Mouse (Mus musculus) limb, embryonic 15.5 days (tissue): ENCODE results near the gene Gm20498. TPM values are rescaled to one million over a fixed set of nuclear protein-coding genes. Genes with fewer than 3 reads are reported as not detected.

Experiments
- ATAC-seq: fragments of 200-750 bp; cut with Nextera tagmentation; 2 replicates; pipeline ENCODE4 v1.8.0; 2017; ENCODE audit warnings: low read depth, moderate TSS enrichment; ENCODE audit not compliant: insufficient number of reproducible peaks, low FRiP score, low TSS enrichment
- H3K27ac ChIP-seq: fragments of 300-500 bp; sonication (generic); 2 replicates; pipeline ENCODE4 v1.5.1; 2015; ENCODE audit warnings: moderate library complexity, mild to moderate bottlenecking, inconsistent platforms
- H3K27me3 ChIP-seq: fragments of 300-500 bp; sonication (generic); 2 replicates; pipeline ENCODE4 v1.6.1; 2015; ENCODE audit warnings: inconsistent platforms
- H3K36me3 ChIP-seq: fragments of 300-500 bp; sonication (generic); 2 replicates; pipeline ENCODE4 v1.6.1; 2015; ENCODE audit warnings: inconsistent platforms
- H3K4me1 ChIP-seq: fragments of 300-500 bp; sonication (generic); 2 replicates; pipeline ENCODE4 v1.6.1; 2015; ENCODE audit warnings: inconsistent platforms
- H3K4me2 ChIP-seq: fragments of 300-500 bp; sonication (generic); 2 replicates; pipeline ENCODE4 v1.6.1; 2015; ENCODE audit warnings: mild to moderate bottlenecking, inconsistent platforms
- H3K4me3 ChIP-seq: fragments of 300-500 bp; sonication (generic); 2 replicates; pipeline ENCODE4 v1.5.1; 2015; ENCODE audit warnings: mild to moderate bottlenecking, inconsistent platforms
- H3K9ac ChIP-seq: fragments of 300-500 bp; sonication (generic); 2 replicates; pipeline ENCODE4 v1.6.1; 2015; ENCODE audit warnings: inconsistent platforms
- H3K9me3 ChIP-seq: fragments of 300-500 bp; sonication (generic); 2 replicates; pipeline ENCODE4 v1.6.1; 2016; ENCODE audit warnings: inconsistent platforms
- WGBS: fragments of 180-500 bp; shearing (Covaris S2); methylation state at CpG from one replicate; pipeline ENCODE4 v1.1.7; 2015; 5-methylcytosine and 5-hydroxymethylcytosine counted together
- polyA plus RNA-seq: library from polyadenylated mRNA; unstranded; fragments of >200 nt; fragmentation: Nextera tagmentation; extraction: Ambion mirVana; gene quantifications from 2 replicates; pipeline ENCODE4 v1.2.1, GENCODE M21; 2015

Gene Gm20498
- polyA plus RNA-seq, 1 experiment from 2014 or later, result 25.2 TPM

DNA sequence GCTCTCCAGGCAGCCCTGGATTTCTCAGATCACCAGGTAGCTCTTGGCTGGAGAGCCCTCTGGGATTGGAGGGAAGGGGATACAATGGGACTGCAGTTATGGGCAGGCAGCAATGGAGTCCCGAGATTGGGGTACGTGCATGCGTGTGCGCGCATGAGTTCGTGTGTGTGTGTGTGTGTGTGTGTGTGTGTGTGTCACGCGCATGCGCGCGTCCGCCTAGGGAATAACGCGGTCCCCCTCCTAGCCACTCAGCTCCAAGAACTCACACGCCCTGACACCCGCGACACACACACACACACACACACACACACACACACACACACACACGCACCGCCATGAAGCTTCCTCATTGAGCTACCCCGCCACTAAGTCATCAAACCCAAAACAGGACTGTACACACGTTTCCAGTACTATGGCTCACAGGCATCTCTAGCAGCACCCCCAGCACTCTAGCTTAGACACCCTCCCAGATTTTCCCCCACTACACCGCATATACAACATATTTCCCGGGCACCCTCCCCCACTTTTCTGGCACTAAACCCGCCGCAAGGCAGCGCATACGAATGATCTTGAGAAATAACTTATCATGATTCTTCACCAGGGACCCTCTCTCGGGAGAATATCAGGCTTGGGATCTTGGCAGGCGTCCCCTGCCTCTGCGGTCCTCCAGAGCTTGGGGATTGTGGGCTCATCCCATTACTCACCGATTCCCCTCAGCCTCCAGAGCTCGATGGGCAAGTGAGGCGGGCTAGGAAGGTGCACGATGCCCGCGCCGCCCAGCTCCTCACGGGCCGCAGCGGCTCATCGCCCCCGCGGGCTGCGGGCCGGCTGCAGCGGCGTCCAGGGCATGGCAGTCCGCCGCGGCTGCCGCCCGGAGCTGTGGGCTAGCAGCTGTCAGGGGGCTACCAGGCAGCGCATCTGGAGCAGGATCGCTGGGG, 200.5 kb downstream of the Gm20498 start:
- Histone ChIP-seq H3K4me2 (peak overlapping the region; percentile 99), H3K9me3 (no peaks in the 10 kb centered on the region), H3K27me3 (peaks cover 35% of the 10 kb centered on the region), H3K4me1 (peaks cover 18% of the 10 kb centered on the region), H3K36me3 (no peaks in the 10 kb centered on the region), H3K27ac (peak overlapping the region; percentile 43; the same call in 1 of the 2 replicates), H3K4me3 (peak overlapping the region; percentile 57), H3K9ac (peak overlapping the region; percentile 65)
- ATAC-seq, result 0 out of 2 replicates have a peak, but pooled peaks have one; percentile 13
- under 1% methylated on average over 54 of the region's 54 CpGs for WGBS

DNA sequence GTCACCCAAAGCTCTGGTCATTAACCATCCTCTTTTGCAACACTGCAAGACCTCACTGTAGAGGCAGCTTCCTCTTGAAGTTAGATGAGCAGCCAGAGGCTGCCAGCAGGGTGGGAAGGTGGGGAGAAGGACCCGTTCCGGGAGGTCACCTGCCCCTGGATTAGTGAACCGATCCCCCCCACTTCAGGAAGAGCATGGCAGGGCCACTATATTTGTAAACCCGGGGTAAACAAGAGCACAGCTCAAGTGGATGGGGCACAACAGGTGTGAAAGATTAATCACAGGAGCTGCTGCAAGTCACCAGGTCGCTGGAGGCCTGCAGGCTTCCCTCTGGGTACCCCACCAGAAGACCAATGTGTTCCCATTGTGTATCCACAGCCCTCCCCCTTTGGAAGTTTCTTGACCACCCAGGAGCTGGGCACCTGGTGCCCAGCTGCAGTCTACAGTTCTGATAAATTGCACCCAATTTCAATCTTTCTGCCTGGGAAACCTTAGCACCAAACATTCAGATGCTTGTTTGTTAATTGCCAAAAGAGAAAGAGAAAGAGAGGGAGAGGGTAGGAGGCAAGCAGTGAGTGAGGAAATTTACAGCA, 201.6 kb downstream of the Gm20498 start:
- Histone ChIP-seq H3K27ac (no peak overlapping the region), H3K4me1 (peaks cover 18% of the 10 kb centered on the region), H3K4me3 (no peak overlapping the region), H3K4me2 (peak overlapping the region; percentile 99), H3K36me3 (no peaks in the 10 kb centered on the region), H3K9ac (no peak overlapping the region), H3K9me3 (no peaks in the 10 kb centered on the region), H3K27me3 (peaks cover 35% of the 10 kb centered on the region)
- no peak for ATAC-seq
- WGBS, result 32% methylated on average over 5 of the region's 5 CpGs

DNA sequence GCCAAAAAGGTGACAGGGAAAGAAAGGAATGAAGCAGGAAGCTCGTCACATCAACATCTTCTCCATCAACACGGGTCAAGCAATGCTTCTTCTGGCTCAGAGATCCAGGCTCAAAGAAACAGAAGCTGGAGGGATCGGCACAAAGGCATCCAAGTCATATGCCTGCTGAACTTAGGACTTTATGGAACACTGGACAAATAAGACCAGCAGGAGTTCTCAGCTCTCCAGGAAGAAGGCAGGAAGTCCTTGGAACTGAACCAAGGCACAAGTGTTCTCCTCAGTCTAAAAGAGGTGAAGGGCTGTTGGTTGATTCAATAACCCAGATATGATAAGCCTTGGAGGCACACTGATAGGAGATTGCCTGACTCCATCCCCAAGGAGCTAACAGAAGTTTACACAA, 207.7 kb downstream of the Gm20498 start:
- ATAC-seq, result no peak
- Histone ChIP-seq H3K4me1 (no peaks in the 10 kb centered on the region), H3K36me3 (no peaks in the 10 kb centered on the region), H3K9ac (no peak overlapping the region), H3K27me3 (no peaks in the 10 kb centered on the region), H3K4me2 (no peak overlapping the region), H3K27ac (no peak overlapping the region), H3K9me3 (no peaks in the 10 kb centered on the region), H3K4me3 (no peak overlapping the region)
- 81% methylated on average over 3 of the region's 3 CpGs for WGBS

DNA sequence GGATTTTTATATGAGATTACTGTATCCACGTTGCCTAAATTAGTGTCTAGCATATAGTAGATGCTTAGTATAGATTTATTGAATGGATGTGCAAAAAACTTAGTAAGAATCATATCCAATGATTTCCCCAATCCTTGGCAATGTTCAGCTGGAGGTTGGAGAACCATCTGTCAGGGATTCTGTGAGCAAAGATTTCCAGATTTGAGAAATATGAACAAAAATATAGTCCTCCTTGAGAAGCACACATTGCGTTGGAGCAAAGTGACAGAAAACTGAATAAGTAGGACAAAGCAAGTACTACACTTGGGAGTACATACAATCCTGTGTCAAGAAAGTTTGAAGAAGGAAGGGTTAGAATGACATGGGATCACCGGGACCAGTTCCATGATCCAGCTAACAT, 208.6 kb downstream of the Gm20498 start:
- ATAC-seq, result no peak
- 86% methylated on average over 3 of the region's 3 CpGs for WGBS
- Histone ChIP-seq H3K36me3 (no peaks in the 10 kb centered on the region), H3K4me1 (no peaks in the 10 kb centered on the region), H3K4me2 (no peak overlapping the region), H3K27me3 (no peaks in the 10 kb centered on the region), H3K9me3 (no peaks in the 10 kb centered on the region), H3K4me3 (no peak overlapping the region), H3K27ac (no peak overlapping the region), H3K9ac (no peak overlapping the region)

DNA sequence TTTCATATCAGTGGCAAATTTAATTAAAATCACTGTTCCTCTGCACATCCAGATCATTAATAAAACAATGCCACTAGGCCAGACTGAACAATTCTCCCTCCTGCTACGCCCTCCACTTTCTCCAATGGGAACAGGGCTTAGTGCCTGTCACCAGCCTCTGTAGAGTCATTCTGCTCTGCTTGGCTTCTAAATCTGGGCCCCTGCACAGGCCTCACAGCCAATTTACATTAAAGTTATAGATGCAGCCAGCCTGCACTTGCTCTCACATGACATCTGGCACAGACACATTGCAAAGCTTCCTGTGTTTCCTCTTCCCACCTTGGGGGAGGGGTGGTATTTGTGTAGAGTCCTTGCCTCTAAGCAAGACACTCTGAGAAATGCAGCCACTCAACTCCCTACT, 211.7 kb downstream of the Gm20498 start:
- ATAC-seq, result no peak
- 86% methylated on average over 1 of the region's 1 CpGs for WGBS

DNA sequence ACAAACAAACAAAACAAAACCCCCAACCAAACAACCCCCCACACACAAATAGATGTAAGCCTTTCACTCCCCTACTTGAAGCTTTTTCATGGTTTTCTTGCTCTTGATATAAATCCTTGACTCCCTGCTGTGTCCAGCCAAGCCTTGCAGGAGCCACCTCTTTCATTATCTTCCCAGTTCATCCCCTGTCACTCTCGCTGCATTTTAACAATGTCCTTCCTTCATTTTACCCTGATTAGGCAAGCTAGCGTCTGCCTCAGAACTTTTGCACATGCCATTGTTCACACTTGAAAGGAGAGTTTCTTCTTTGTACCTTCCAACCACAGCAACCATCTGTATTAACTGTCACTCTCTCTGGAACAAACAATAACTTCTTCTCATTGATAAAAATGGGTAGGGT, 214.9 kb downstream of the Gm20498 start:
- no peak overlapping the region for H3K27ac ChIP-seq
- H3K27me3 ChIP-seq, result no peaks in the 10 kb centered on the region
- H3K4me3 ChIP-seq, result no peak overlapping the region
- no peak overlapping the region for H3K9ac ChIP-seq
- 60% methylated on average over 2 of the region's 2 CpGs for WGBS
- ATAC-seq, result no peak
- no peaks in the 10 kb centered on the region for H3K9me3 ChIP-seq
- H3K36me3 ChIP-seq, result no peaks in the 10 kb centered on the region
- H3K4me2 ChIP-seq, result no peak overlapping the region
- no peaks in the 10 kb centered on the region for H3K4me1 ChIP-seq

More for the DNA sequence above, 211.7 kb downstream of the Gm20498 start:
- no peak overlapping the region for H3K4me2 ChIP-seq
- no peak overlapping the region for H3K4me3 ChIP-seq
- no peak overlapping the region for H3K27ac ChIP-seq
- no peak overlapping the region for H3K9ac ChIP-seq
- no peaks in the 10 kb centered on the region for H3K4me1 ChIP-seq
- H3K9me3 ChIP-seq, result no peaks in the 10 kb centered on the region
- H3K36me3 ChIP-seq, result no peaks in the 10 kb centered on the region
- H3K27me3 ChIP-seq, result no peaks in the 10 kb centered on the region

DNA sequence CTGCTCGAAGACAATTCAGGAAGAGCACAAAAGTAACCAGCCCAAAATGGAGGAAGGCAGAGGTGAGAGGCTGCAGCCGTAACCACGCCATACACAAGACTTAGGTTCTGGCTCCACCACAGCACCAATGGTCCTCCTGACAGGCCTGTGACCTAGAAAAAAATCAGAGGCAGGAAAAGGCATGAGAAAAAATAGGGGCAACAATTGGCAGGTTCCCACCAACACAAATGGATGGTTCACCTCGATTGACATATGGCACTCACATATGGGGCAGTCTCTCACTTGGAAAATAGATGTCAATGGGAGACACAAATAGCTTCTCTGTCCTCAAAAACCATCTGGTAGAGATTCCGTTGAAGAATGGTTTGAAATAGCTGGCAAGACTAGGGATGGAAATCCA, 216.8 kb downstream of the Gm20498 start:
- ATAC-seq, result no peak
- Histone ChIP-seq H3K9ac (no peak overlapping the region), H3K27ac (no peak overlapping the region), H3K4me1 (no peaks in the 10 kb centered on the region), H3K9me3 (no peaks in the 10 kb centered on the region), H3K36me3 (no peaks in the 10 kb centered on the region), H3K27me3 (no peaks in the 10 kb centered on the region), H3K4me2 (no peak overlapping the region), H3K4me3 (no peak overlapping the region)
- 93% methylated on average over 5 of the region's 5 CpGs for WGBS

Other genes with a start within 250 kb of the Gm20498 start
- 2.9 and 3.5 TPM in 2 replicates for gene Slc8a3, start 199.7 kb downstream of the Gm20498 start, polyA plus RNA-seq
- 0.11 and 0.20 TPM in 2 replicates for gene Gm4787, start 153.4 kb downstream of the Gm20498 start, polyA plus RNA-seq
- gene Adam4, start 111.0 kb downstream of the Gm20498 start, polyA plus RNA-seq, result 0.32 and 0.45 TPM in 2 replicates
- 115 and 123 TPM in 2 replicates for gene Cox16, start 47.8 kb downstream of the Gm20498 start, polyA plus RNA-seq
- gene Synj2bp, start within 50 bp of the Gm20498 start, polyA plus RNA-seq, result 32.2 and 35.0 TPM in 2 replicates
- 0.28 and 0.30 TPM in 2 replicates for gene Adam21, start 35.6 kb upstream of the Gm20498 start, polyA plus RNA-seq
- 54.5 and 63.1 TPM in 2 replicates for gene Med6, start 62.1 kb upstream of the Gm20498 start, polyA plus RNA-seq
- 2.4 and 3.5 TPM in 2 replicates for gene Ttc9, start 98.3 kb upstream of the Gm20498 start, polyA plus RNA-seq
- gene Map3k9, start 248.3 kb upstream of the Gm20498 start, polyA plus RNA-seq, result 1.0 and 1.2 TPM in 2 replicates